Mouse (Mus musculus) cortical plate, adult 2 months (tissue): ENCODE measurements around the gene Krtap4-2.
"Not testable (repeated sequence)": the region's sequence is repeated elsewhere in the genome, so short reads cannot be mapped to it uniquely, and the experiment has no call there.

Experiments used
- CTCF ChIP-seq: fragments of 200-500 bp; IDR thresholded peaks from 2 replicates; pipeline ENCODE4 v1.5.1; 2011; ENCODE audit warnings: mild to moderate bottlenecking, control low read depth, low read length; ENCODE audit not compliant: insufficient read depth; ENCODE audit errors: extremely low read depth
- POLR2A ChIP-seq: fragments of 200-500 bp; IDR thresholded peaks from 2 replicates; pipeline ENCODE4 v1.6.1; 2011; ENCODE audit warnings: mild to moderate bottlenecking, low read length, control low read depth; ENCODE audit not compliant: insufficient read depth; ENCODE audit errors: extremely low read depth

GRCm38 (mm10) chr11:99658467-99659010 lies 23.7 kb upstream of the Krtap4-2 start, which contains the start of gene Gm11563:
- not testable (repeated sequence) for TF ChIP-seq POLR2A, CTCF
